Mouse (Mus musculus) embryonic stem cell, embryonic (primary cell): ENCODE measurements around the gene 4933415A04Rik.

ENCODE experiments used
- CTCF ChIA-PET, 4 experiments: fragments of 300-600 bp in 2 of 4; fragments of 350-600 bp in 2 of 4; sonication (Branson Sonifier 250); formaldehyde crosslinking; loops; one replicate each; lab custom pipeline; 2022; ENCODE audit warnings: inconsistent platforms in 2 of 4; lab: Charles Lee
- POLR2A ChIA-PET, 4 experiments: fragments of 300-600 bp in 2 of 4; fragments of 350-600 bp in 2 of 4; sonication (Branson Sonifier 250); formaldehyde crosslinking; loops; one replicate each; lab custom pipeline; 2022; ENCODE audit warnings: antibody characterized with exemption in 4 of 4, inconsistent platforms in 1 of 4; lab: Charles Lee

Gene 4933415A04Rik

DNA sequence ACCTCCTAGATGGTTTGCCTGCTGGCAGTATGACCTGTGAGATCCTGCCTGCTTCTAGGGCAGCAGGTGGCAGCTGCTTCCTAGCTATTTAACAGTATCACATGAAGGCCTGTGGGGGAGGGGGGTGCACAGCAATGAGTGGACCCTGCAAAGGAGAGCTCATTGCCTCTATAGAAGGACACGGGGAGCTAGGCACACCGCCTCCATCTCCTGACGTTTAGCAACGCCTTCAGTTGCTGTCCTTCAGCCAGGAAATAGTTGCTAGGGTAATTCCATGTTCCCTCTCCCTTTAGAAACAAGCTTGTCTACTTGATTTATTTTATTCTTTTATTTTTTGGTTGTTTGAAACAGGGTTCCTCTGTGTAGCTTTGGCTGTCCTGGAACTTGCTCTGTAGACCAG, 49.9 kb downstream of the 4933415A04Rik start:
- ChIA-PET POLR2A (interaction anchor here in 2 of 4 experiments (0.9 to 1.6 kb wide), 4 partner anchors 9 to 92 kb away, joined by 3 to 6 read pairs (median 4); no protein-coding TSS in a partner anchor), CTCF (interaction anchor here in 2 of 4 experiments (0.8 to 1.4 kb wide), 2 partner anchors 9 kb away, joined by 3 read pairs; no protein-coding TSS in a partner anchor)

DNA sequence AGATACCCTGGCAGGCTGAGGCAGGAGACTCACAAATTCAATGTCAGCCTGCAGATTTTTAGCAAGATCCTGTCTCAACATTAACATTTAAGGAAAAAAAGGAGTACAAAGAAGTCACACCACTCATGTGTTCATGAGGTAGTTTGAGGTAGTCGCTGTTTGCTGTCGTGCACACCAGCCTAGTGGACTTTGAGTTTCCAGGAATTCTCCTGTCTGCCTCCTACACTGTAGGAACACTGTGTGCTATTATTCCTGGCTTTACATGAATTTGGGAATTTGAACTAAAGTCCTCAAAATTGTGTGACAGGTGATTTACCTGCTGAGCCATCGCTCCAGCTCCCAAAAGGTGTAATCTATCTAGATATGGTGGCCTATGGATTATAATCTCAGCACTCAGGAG, 51.6 kb downstream of the 4933415A04Rik start:
- ChIA-PET POLR2A (no interaction called here), CTCF (no interaction called here)
